Mouse (Mus musculus) bone marrow, adult 2 months (tissue): ENCODE measurements around the gene Kcnh8.

Experiments used
- CTCF ChIP-seq: fragments of 200-500 bp; IDR thresholded peaks from 2 replicates; pipeline ENCODE4 v1.5.1; 2011; ENCODE audit warnings: low read length, control low read depth; ENCODE audit not compliant: control insufficient read depth, insufficient read depth
- POLR2A ChIP-seq: fragments of 200-500 bp; IDR thresholded peaks from 2 replicates; pipeline ENCODE4 v1.6.1; 2011; ENCODE audit warnings: low read depth, mild to moderate bottlenecking, control low read depth, low read length, borderline replicate concordance; ENCODE audit not compliant: control insufficient read depth

- no peak for TF ChIP-seq CTCF
- no peak for TF ChIP-seq POLR2A
Observed at GRCm38 (mm10) chr17:52920519-52921106, 318.1 kb downstream of the Kcnh8 start.
